Mouse (Mus musculus): ENCODE measurements around the gene Hint1. TPM values are rescaled to one million over a fixed set of nuclear protein-coding genes. Genes with fewer than 3 reads are reported as not detected.

The Hint1 gene
- polyA plus RNA-seq, 1 experiment: 249 TPM

DNA sequence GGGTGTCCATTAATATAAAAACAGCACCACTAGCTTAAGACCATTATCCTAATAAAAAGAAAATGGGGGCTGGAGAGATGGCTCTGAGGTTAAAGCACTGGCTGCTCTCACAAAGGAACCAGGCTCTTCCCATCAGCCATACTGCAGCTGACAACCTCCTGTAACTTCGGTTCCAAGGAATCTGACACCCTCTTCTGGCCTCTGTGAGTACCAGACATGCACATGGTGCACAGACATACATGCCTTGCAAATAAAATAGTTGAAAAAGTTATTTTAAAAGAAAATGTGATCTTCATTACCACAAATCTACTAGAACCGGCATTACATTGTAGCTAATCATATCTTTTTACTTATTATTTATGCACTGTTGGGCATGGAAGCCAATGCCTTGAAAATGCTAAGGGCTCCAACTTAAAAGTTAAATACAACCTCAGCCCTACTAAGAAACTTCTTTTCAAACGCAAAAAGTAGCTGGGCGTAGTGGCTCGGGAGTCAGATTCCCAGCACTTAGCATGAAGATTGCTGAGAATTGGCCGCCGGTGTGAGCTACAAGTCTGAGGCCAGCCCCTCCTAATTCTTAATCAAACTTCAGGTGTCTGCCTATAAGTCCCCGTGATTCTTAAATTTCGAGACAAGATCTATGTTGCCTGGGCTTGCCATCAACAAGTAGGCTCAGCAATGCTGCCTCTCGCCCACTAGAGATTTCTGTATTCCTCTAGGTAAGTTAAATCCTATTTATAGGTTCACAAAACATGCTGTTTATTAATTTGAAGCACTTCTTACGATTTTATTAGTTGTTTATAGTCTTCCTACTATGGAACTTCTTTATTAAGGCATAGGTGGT lies 6.6 kb upstream of the Hint1 start:
- 24% methylated on average over 11 of the region's 11 CpGs for WGBS
- Histone ChIP-seq H3K4me3 (replicated peaks; ENCODE audit: control insufficient read depth, low read depth, low read length) (peak overlapping the region; percentile 97), H3K27ac (ENCODE audit: control insufficient read depth, insufficient read depth, low read depth, low read length, poor library complexity) (no peak overlapping the region; the same call in 1 of the 2 replicates)

GRCm38 (mm10) chr11:54860256-54861038 lies 5.7 kb upstream of the Hint1 start, which contains the start of gene Lyrm7:
TSS of gene Lyrm7 (minus strand) at chr11:54860916.
- H3K27ac ChIP-seq (ENCODE audit: control insufficient read depth, insufficient read depth, low read depth, low read length, poor library complexity): peak within 1 kb of the TSS; percentile 90
- TF ChIP-seq CTCF (IDR thresholded peaks at IDR 0.05; ENCODE audit: control insufficient read depth, insufficient read depth, low read length) (no peak), POLR2A (IDR thresholded peaks at IDR 0.05; ENCODE audit: borderline replicate concordance, control insufficient read depth, low read depth, low read length) (peak; percentile 62)
- no peaks in the 10 kb centered on the region; the same call in 1 of the 2 replicates for H3K4me1 ChIP-seq (ENCODE audit: control insufficient read depth, insufficient read depth, low read length)
- WGBS: under 1% methylated on average over 42 of the region's 42 CpGs
- peak within 1 kb of the TSS; percentile 97 for H3K4me3 ChIP-seq (replicated peaks; ENCODE audit: control insufficient read depth, low read depth, low read length)

More for the DNA sequence above, 6.6 kb upstream of the Hint1 start:
- H3K4me1 ChIP-seq (ENCODE audit: control insufficient read depth, insufficient read depth, low read length): no peaks in the 10 kb centered on the region; the same call in 1 of the 2 replicates
- TF ChIP-seq CTCF (IDR thresholded peaks at IDR 0.05; ENCODE audit: control insufficient read depth, insufficient read depth, low read length): peak; percentile 34; the same call in 1 of the 2 replicates
- no peak for TF ChIP-seq POLR2A (IDR thresholded peaks at IDR 0.05; ENCODE audit: borderline replicate concordance, control insufficient read depth, low read depth, low read length)

DNA sequence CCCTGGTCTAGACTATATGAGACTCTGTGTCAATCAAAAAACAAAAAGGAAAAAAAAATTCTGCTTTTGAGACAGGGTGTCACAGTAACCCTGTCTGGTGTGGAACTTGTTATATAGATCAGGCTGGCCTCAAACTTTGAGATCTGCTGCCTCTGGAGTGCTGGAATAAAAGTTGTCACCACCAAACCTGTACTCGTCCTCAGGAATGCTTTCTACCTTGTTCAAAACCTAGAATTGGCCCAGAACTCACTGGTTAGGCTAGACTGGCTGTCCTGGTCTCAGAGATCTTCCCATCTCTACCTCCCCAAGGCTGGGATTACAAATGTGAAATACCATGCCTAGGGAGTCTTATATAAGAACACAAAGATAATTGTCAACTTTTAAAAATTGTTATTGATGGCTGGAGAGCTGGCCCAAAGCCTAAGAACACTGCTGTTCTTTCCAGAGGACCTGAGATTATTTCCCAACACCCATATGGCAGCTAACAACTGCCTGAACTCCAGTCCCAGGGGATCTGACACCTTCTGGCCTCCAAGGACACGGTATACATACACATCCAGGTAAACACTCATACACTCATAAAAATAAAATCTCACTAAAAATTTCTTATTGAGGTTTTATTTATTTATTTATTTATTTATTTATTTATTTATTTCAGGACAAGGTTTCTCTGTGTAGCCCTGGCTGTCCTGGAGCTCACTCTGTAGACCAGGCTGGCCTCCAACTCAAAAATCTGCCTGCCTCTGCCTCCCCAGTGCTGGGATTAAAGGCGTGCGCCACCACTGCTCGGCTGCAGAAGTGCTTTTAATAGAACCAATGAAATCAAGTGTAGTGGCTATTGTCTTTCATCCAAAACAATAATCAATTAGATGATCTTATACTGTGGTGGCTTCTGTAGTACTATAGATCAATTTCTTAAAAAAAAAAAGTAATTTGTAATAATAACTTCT lies 4.4 kb upstream of the Hint1 start:
- TF ChIP-seq CTCF (IDR thresholded peaks at IDR 0.05; ENCODE audit: control insufficient read depth, insufficient read depth, low read length) (no peak), POLR2A (IDR thresholded peaks at IDR 0.05; ENCODE audit: borderline replicate concordance, control insufficient read depth, low read depth, low read length) (no peak)
- 84% methylated on average over 5 of the region's 5 CpGs for WGBS
- no peak overlapping the region for H3K27ac ChIP-seq (ENCODE audit: control insufficient read depth, insufficient read depth, low read depth, low read length, poor library complexity)
- H3K4me1 ChIP-seq (ENCODE audit: control insufficient read depth, insufficient read depth, low read length): no peaks in the 10 kb centered on the region; the same call in 1 of the 2 replicates
- H3K4me3 ChIP-seq (replicated peaks; ENCODE audit: control insufficient read depth, low read depth, low read length): no peak overlapping the region

DNA sequence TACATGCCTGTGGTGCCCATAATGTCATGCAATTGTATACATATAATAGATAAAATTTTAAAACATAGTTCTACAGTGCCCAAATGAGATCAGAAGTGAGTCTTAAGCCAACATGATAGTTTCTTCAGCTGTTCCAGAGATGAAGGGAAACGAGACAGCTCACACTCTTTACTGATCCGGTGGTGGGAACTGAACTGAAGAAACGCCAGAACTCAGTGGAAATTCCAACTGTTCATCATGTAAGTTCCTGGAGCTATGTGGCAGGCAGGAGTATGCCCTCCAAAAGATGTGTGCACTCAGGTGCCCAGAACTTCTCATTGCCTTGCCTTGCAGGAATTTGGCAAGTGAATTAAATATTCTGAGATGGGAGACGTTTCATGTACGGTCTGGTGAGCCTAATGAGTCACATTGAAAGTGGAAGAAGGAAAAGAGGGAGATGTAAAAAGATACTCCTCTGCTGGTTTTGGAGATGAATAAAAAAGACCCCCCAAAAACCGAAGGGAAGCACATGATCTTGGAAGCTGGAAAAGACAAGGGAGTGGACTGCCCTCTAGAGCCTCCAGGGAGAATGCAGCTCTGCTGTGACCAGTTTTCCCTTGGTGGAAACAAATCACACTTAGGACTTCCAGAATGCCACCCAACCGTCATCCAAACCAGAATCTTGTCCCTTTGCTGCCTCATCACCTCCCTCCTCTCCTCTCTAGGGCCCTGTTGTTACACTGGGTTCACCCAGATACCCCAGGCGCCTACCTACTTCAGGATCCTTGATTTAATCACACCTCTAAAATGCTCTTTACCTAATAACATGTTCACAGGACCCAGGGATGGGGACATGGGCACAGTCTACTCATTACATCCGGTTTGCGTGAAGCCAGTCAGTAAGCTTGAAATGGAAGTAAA lies 3.3 kb upstream of the Hint1 start:
- no peaks in the 10 kb centered on the region; the same call in 1 of the 2 replicates for H3K4me1 ChIP-seq (ENCODE audit: control insufficient read depth, insufficient read depth, low read length)
- H3K4me3 ChIP-seq (replicated peaks; ENCODE audit: control insufficient read depth, low read depth, low read length): no peak overlapping the region
- WGBS: 41% methylated on average over 10 of the region's 10 CpGs
- H3K27ac ChIP-seq (ENCODE audit: control insufficient read depth, insufficient read depth, low read depth, low read length, poor library complexity): no peak overlapping the region
- TF ChIP-seq CTCF (IDR thresholded peaks at IDR 0.05; ENCODE audit: control insufficient read depth, insufficient read depth, low read length) (peak; percentile 63), POLR2A (IDR thresholded peaks at IDR 0.05; ENCODE audit: borderline replicate concordance, control insufficient read depth, low read depth, low read length) (no peak)

DNA sequence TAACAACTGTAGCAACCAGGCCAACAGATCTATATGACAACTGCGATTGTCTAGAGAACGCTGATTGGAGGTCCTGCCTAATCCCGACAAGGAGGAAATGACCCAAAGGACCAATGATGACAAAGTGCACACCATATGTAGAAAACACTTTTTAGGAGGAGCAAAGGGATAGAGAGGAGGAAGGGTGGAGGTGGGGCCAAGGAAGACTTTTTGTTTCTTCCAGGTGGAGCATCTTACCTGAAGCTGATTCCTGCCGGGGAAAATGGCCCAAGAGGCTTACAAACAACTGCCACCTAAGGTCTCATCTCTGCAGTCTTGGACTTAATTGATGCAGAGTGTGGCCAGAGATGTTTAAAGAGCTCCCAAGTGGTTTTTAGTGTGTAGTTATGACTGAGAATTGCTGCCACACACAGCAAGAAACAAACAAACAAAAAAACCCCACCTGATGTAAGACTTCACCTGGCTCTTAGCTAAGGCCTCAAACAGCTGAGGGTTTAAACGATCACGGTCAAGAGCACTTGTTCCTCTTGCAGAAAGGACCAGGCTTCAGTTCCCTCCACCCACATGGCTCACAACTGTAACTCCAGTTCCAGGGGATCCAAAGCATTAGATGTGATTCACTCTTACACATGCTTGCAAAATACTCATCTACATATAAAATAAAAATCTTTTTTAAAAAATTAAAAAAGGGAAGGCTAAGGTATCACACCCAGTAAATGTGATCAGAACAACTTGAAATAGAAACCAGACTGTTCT lies 675 bp upstream of the Hint1 start:
- H3K27ac ChIP-seq (ENCODE audit: control insufficient read depth, insufficient read depth, low read depth, low read length, poor library complexity): no peak overlapping the region
- 58% methylated on average over 6 of the region's 6 CpGs for WGBS
- H3K4me1 ChIP-seq (ENCODE audit: control insufficient read depth, insufficient read depth, low read length): no peaks in the 10 kb centered on the region; the same call in 1 of the 2 replicates
- H3K4me3 ChIP-seq (replicated peaks; ENCODE audit: control insufficient read depth, low read depth, low read length): peak overlapping the region; percentile 77
- no peak for TF ChIP-seq POLR2A (IDR thresholded peaks at IDR 0.05; ENCODE audit: borderline replicate concordance, control insufficient read depth, low read depth, low read length)
- no peak for TF ChIP-seq CTCF (IDR thresholded peaks at IDR 0.05; ENCODE audit: control insufficient read depth, insufficient read depth, low read length)

- H3K4me1 ChIP-seq (ENCODE audit: control insufficient read depth, insufficient read depth, low read length): no peaks in the 10 kb centered on the region; the same call in 1 of the 2 replicates
- peak overlapping the region; percentile 82 for H3K27ac ChIP-seq (ENCODE audit: control insufficient read depth, insufficient read depth, low read depth, low read length, poor library complexity)
- no peak for TF ChIP-seq POLR2A (IDR thresholded peaks at IDR 0.05; ENCODE audit: borderline replicate concordance, control insufficient read depth, low read depth, low read length)
- TF ChIP-seq CTCF (IDR thresholded peaks at IDR 0.05; ENCODE audit: control insufficient read depth, insufficient read depth, low read length): no peak
- H3K4me3 ChIP-seq (replicated peaks; ENCODE audit: control insufficient read depth, low read depth, low read length): peak overlapping the region; percentile 77
- WGBS: 1% methylated on average over 5 of the region's 5 CpGs
These were observed 834 bp downstream of the Hint1 start for GRCm38 (mm10) chr11:54867049-54867385.
